Mouse (Mus musculus) ES-CJ7 (cell line): ENCODE results near the gene Slc24a1.
"Not testable (repeated sequence)": the region's sequence is repeated elsewhere in the genome, so short reads cannot be mapped to it uniquely, and the experiment has no call there.

Experiments
- DNase-seq: peaks from one replicate; pipeline ENCODE4 v3.0.0; 2011; ENCODE audit warnings: low read depth, low spot score

The Slc24a1 gene

GRCm38 (mm10) chr9:64951161-64951657 lies at the start of gene Slc24a1:
Gene Slc24a1 (minus strand): TSS chr9:64951607.
- DNase-seq: peak; percentile 56

GRCm38 (mm10) chr9:64995464-64995863 lies 44.1 kb upstream of the Slc24a1 start:
- DNase-seq: not testable (repeated sequence)

GRCm38 (mm10) chr9:64990291-64990690 lies 38.9 kb upstream of the Slc24a1 start:
- no peak for DNase-seq

GRCm38 (mm10) chr9:64988443-64988842 lies 37.0 kb upstream of the Slc24a1 start:
- DNase-seq: no peak

GRCm38 (mm10) chr9:64987651-64988050 lies 36.2 kb upstream of the Slc24a1 start:
- DNase-seq: no peak

GRCm38 (mm10) chr9:64985807-64986206 lies 34.4 kb upstream of the Slc24a1 start:
- DNase-seq: no peak

GRCm38 (mm10) chr9:64985037-64985794 lies 33.8 kb upstream of the Slc24a1 start:
- no peak for DNase-seq

GRCm38 (mm10) chr9:64981904-64982303 lies 30.5 kb upstream of the Slc24a1 start:
- DNase-seq: no peak

GRCm38 (mm10) chr9:64980548-64980947 lies 29.1 kb upstream of the Slc24a1 start:
- DNase-seq: no peak

GRCm38 (mm10) chr9:64960978-64961320 lies 9.5 kb upstream of the Slc24a1 start:
- DNase-seq: no peak

- DNase-seq: peak; percentile 96
Observed at GRCm38 (mm10) chr9:64960117-64960977, 8.9 kb upstream of the Slc24a1 start, which contains the start of gene Ints14. Gene Ints14 (plus strand): TSS chr9:64960905.

GRCm38 (mm10) chr9:64957276-64957675 lies 5.9 kb upstream of the Slc24a1 start:
- DNase-seq: no peak

- peak; percentile 35 for DNase-seq
Observed at GRCm38 (mm10) chr9:64956337-64956736, 4.9 kb upstream of the Slc24a1 start.

- DNase-seq: no peak
Observed at GRCm38 (mm10) chr9:64953190-64953589, 1.8 kb upstream of the Slc24a1 start.

GRCm38 (mm10) chr9:64952055-64952454 lies 648 bp upstream of the Slc24a1 start:
- no peak for DNase-seq

GRCm38 (mm10) chr9:64947483-64948095 lies 3.8 kb downstream of the Slc24a1 start:
- DNase-seq: peak; percentile 49

GRCm38 (mm10) chr9:64943997-64944396 lies 7.4 kb downstream of the Slc24a1 start:
- DNase-seq: no peak

- no peak for DNase-seq
Observed at GRCm38 (mm10) chr9:64941650-64942049, 9.8 kb downstream of the Slc24a1 start.

GRCm38 (mm10) chr9:64940731-64941346 lies 10.6 kb downstream of the Slc24a1 start:
- DNase-seq: no peak

- no peak for DNase-seq
Observed at GRCm38 (mm10) chr9:64939790-64940189, 11.6 kb downstream of the Slc24a1 start.

GRCm38 (mm10) chr9:64939281-64939680 lies 12.1 kb downstream of the Slc24a1 start:
- no peak for DNase-seq

- no peak for DNase-seq
Observed at GRCm38 (mm10) chr9:64938535-64938934, 12.9 kb downstream of the Slc24a1 start.
